Mouse (Mus musculus) bone marrow macrophage, adult 2 months (primary cell): ENCODE data around the gene Daw1. TPM values are rescaled to one million over a fixed set of nuclear protein-coding genes. Genes with fewer than 3 reads are reported as not detected.

Experiments used
- H3K27ac ChIP-seq: 2 replicates; pipeline ENCODE4 v1.5.1; 2012; ENCODE audit warnings: low read depth, low read length; ENCODE audit not compliant: insufficient read depth
- H3K4me1 ChIP-seq: 2 replicates; pipeline ENCODE4 v1.6.1; 2012; ENCODE audit warnings: low read length; ENCODE audit not compliant: control insufficient read depth, insufficient read depth
- H3K4me3 ChIP-seq: 2 replicates; pipeline ENCODE4 v1.5.1; 2012; ENCODE audit warnings: mild to moderate bottlenecking, low read length, moderate library complexity; ENCODE audit not compliant: insufficient read depth
- CTCF ChIP-seq: IDR thresholded peaks from 2 replicates; pipeline ENCODE4 v1.5.1; 2012; ENCODE audit warnings: low read depth, mild to moderate bottlenecking, low read length, moderate library complexity
- POLR2A ChIP-seq: IDR thresholded peaks from 2 replicates; pipeline ENCODE4 v1.6.1; 2012; ENCODE audit warnings: mild to moderate bottlenecking, low read depth, low read length, borderline replicate concordance
- polyA plus RNA-seq: library from polyadenylated mRNA; stranded (reverse); fragments of >200 nt; gene quantifications from 2 replicates; pipeline ENCODE4 v1.2.4, GENCODE M21; 2012; ENCODE audit not compliant: missing spikeins, insufficient read depth, insufficient read length

Gene Daw1
- not detected in 2 replicates for polyA plus RNA-seq

GRCm38 (mm10) chr1:83159603-83160002 is at the start of gene Daw1:
Gene Daw1 (plus strand): TSS chr1:83159752.
- Histone ChIP-seq H3K27ac (no peak within 1 kb of the TSS), H3K4me3 (0 out of 2 replicates have a peak within 1 kb of the TSS, but pooled peaks have one; percentile 2), H3K4me1 (no peaks in the 10 kb centered on the region)
- TF ChIP-seq POLR2A, result no peak
- no peak for TF ChIP-seq CTCF

GRCm38 (mm10) chr1:83110992-83111391 is 48.6 kb upstream of the Daw1 start:
- Histone ChIP-seq H3K4me1 (no peaks in the 10 kb centered on the region), H3K27ac (no peak overlapping the region)
- no peak for TF ChIP-seq POLR2A
- TF ChIP-seq CTCF, result no peak

GRCm38 (mm10) chr1:83111726-83112125 is 47.8 kb upstream of the Daw1 start:
- TF ChIP-seq CTCF (no peak), POLR2A (no peak)
- Histone ChIP-seq H3K4me1 (no peaks in the 10 kb centered on the region), H3K27ac (no peak overlapping the region), H3K4me3 (no peak overlapping the region)

More at GRCm38 (mm10) chr1:83110992-83111391, 48.6 kb upstream of the Daw1 start:
- no peak overlapping the region for H3K4me3 ChIP-seq

GRCm38 (mm10) chr1:83116447-83117137 is 43.0 kb upstream of the Daw1 start, which contains the start of gene Ccl20:
Gene Ccl20 (plus strand): TSS chr1:83116766.
- TF ChIP-seq POLR2A (no peak), CTCF (no peak)
- no peak within 1 kb of the TSS for H3K4me3 ChIP-seq
- H3K4me1 ChIP-seq, result no peaks in the 10 kb centered on the region
- H3K27ac ChIP-seq, result no peak within 1 kb of the TSS

GRCm38 (mm10) chr1:83117217-83117616 is 42.3 kb upstream of the Daw1 start:
- H3K4me1 ChIP-seq, result no peaks in the 10 kb centered on the region
- no peak overlapping the region for H3K27ac ChIP-seq
- H3K4me3 ChIP-seq, result no peak overlapping the region
- TF ChIP-seq CTCF (no peak), POLR2A (no peak)

- no peak overlapping the region for H3K27ac ChIP-seq
- no peak overlapping the region for H3K4me3 ChIP-seq
- TF ChIP-seq CTCF, result no peak
- TF ChIP-seq POLR2A, result no peak
- no peaks in the 10 kb centered on the region for H3K4me1 ChIP-seq
Observed at GRCm38 (mm10) chr1:83117661-83118060, 41.9 kb upstream of the Daw1 start.

GRCm38 (mm10) chr1:83119903-83120302 is 39.6 kb upstream of the Daw1 start:
- H3K27ac ChIP-seq, result no peak overlapping the region
- TF ChIP-seq POLR2A, result no peak
- no peak overlapping the region for H3K4me3 ChIP-seq
- H3K4me1 ChIP-seq, result no peaks in the 10 kb centered on the region

- no peak overlapping the region for H3K27ac ChIP-seq
- TF ChIP-seq POLR2A (no peak), CTCF (no peak)
- no peak overlapping the region for H3K4me3 ChIP-seq
- H3K4me1 ChIP-seq, result no peaks in the 10 kb centered on the region
Observed at GRCm38 (mm10) chr1:83120312-83120711, 39.2 kb upstream of the Daw1 start.

- Histone ChIP-seq H3K27ac (no peak overlapping the region), H3K4me1 (no peaks in the 10 kb centered on the region)
- TF ChIP-seq POLR2A (no peak), CTCF (no peak)
Observed at GRCm38 (mm10) chr1:83123201-83123600, 36.4 kb upstream of the Daw1 start.

GRCm38 (mm10) chr1:83135829-83136228 is 23.7 kb upstream of the Daw1 start:
- no peak overlapping the region for H3K4me3 ChIP-seq
- H3K4me1 ChIP-seq, result no peaks in the 10 kb centered on the region
- TF ChIP-seq CTCF (no peak), POLR2A (no peak)

More at GRCm38 (mm10) chr1:83123201-83123600, 36.4 kb upstream of the Daw1 start:
- H3K4me3 ChIP-seq, result no peak overlapping the region

More at GRCm38 (mm10) chr1:83135829-83136228, 23.7 kb upstream of the Daw1 start:
- H3K27ac ChIP-seq, result no peak overlapping the region
